In the genomic region with DNA sequence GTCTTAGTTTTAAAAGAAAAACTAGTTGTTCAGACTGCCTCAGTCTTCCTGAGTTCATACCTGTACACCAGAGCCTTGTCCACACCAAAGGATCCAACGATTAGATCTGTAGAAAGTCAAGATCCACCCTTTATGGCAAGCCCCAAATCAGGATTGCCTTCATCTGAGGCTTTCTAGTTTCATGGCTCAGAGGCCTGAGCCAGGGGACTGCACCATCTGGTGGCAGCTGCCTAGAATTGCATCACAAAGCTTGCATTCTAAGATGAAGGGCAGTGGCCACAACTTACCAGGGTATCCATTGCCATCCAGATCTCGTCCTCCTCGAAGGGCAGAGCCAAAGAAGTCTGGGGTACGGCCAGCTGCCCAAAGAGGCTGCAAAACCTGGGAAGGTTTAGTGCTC, we compare ENCODE assay signal across 8 mouse cellular contexts. TPM values are rescaled to one million over a fixed set of nuclear protein-coding genes. Genes with fewer than 3 reads are reported as not detected.
DNase-seq lines count a peak whose midpoint lies in the region; ATAC-seq and TF ChIP-seq lines count a peak whose summit lies in the region.

No protein-coding gene starts in this region.

- H3ac ChIP-seq in C2C12 (ENCODE audit: control insufficient read depth, insufficient read length, low read depth): no peak overlapping the region

- peaks cover 12% of the 10 kb centered on the region for H3K79me3 ChIP-seq in C2C12 (ENCODE audit: low read depth)

- no peak for TF ChIP-seq POLR2A in limb, embryonic 14.5 days (IDR thresholded peaks at IDR 0.05; ENCODE audit: borderline replicate concordance, extremely low read depth, insufficient read depth, insufficient read length)

- H3K9me3 ChIP-seq in heart, embryonic 10.5 days: no peaks in the 10 kb centered on the region
- H3K9me3 ChIP-seq in limb, embryonic 14.5 days (ENCODE audit: control insufficient read depth, low read length): no peaks in the 10 kb centered on the region
- H3K9me3 ChIP-seq in neural tube, embryonic 14.5 days (ENCODE audit: control insufficient read depth, low read length): no peaks in the 10 kb centered on the region

- TF ChIP-seq CTCF in C2C12 (IDR thresholded peaks at IDR 0.05; ENCODE audit: control insufficient read depth, insufficient read depth, insufficient read length): peak; percentile 82

- no peak for ATAC-seq in limb, embryonic 14.5 days (ENCODE audit: low FRiP score, low read depth)
- peak; percentile 40; the same call in 1 of the 2 replicates for ATAC-seq in neural tube, embryonic 14.5 days (ENCODE audit: low read depth)

- H3K79me2 ChIP-seq in C2C12 (ENCODE audit: control insufficient read depth, insufficient read depth): peaks cover 38% of the 10 kb centered on the region

- peaks cover 44% of the 10 kb centered on the region for H3K4me1 ChIP-seq in heart, embryonic 10.5 days
- no peaks in the 10 kb centered on the region for H3K4me1 ChIP-seq in limb, embryonic 14.5 days (ENCODE audit: control insufficient read depth, insufficient read depth, low read length)
- no peaks in the 10 kb centered on the region for H3K4me1 ChIP-seq in neural tube, embryonic 14.5 days (ENCODE audit: control insufficient read depth, insufficient read depth, low read length)

- peaks cover 97% of the 10 kb centered on the region for H3K36me3 ChIP-seq in heart, embryonic 10.5 days
- H3K36me3 ChIP-seq in C2C12 (ENCODE audit: control insufficient read depth, insufficient read depth): peaks cover 100% of the 10 kb centered on the region
- H3K36me3 ChIP-seq in limb, embryonic 14.5 days (ENCODE audit: control insufficient read depth, insufficient read depth, low read length): peaks cover 96% of the 10 kb centered on the region
- H3K36me3 ChIP-seq in neural tube, embryonic 14.5 days (ENCODE audit: control insufficient read depth, insufficient read depth, low read length): no peaks in the 10 kb centered on the region

- no peak overlapping the region for H3K4me2 ChIP-seq in limb, embryonic 14.5 days (replicated peaks; ENCODE audit: low read depth, low read length, severe bottlenecking)
- H3K4me2 ChIP-seq in neural tube, embryonic 14.5 days (ENCODE audit: low read depth, low read length): no peak overlapping the region

- H3K9ac ChIP-seq in limb, embryonic 14.5 days (ENCODE audit: low read depth, low read length, severe bottlenecking): no peak overlapping the region
- H3K9ac ChIP-seq in neural tube, embryonic 14.5 days (replicated peaks; ENCODE audit: low read depth, low read length): no peak overlapping the region

- H3K27ac ChIP-seq in heart, embryonic 10.5 days: peak overlapping the region; percentile 26; the same call in 1 of the 2 replicates
- H3K27ac ChIP-seq in limb, embryonic 14.5 days (replicated peaks; ENCODE audit: low read depth, low read length): no peak overlapping the region
- no peak overlapping the region for H3K27ac ChIP-seq in neural tube, embryonic 14.5 days (ENCODE audit: low read depth, low read length)

- 52% methylated on average over 4 of the region's 4 CpGs for WGBS in heart, embryonic 10.5 days
- WGBS in limb, embryonic 14.5 days: 44% methylated on average over 4 of the region's 4 CpGs
- 43% methylated on average over 4 of the region's 4 CpGs for WGBS in neural tube, embryonic 14.5 days

- intact Hi-C loops in gastrocnemius, postnatal 14 days (cut with DNase I; ENCODE audit: low total_unique reads): loop anchor here (5.0 kb wide), 1 partner anchor 34 kb away; no protein-coding TSS in a partner anchor

- H3K4me3 ChIP-seq in heart, embryonic 10.5 days: no peak overlapping the region
- H3K4me3 ChIP-seq in C2C12 (ENCODE audit: insufficient read depth, poor library complexity, severe bottlenecking): no peak overlapping the region
- H3K4me3 ChIP-seq in limb, embryonic 14.5 days (replicated peaks; ENCODE audit: low read length): no peak overlapping the region
- H3K4me3 ChIP-seq in neural tube, embryonic 14.5 days (ENCODE audit: low read depth, low read length): no peak overlapping the region

- H3K27me3 ChIP-seq in heart, embryonic 10.5 days (ENCODE audit: insufficient read depth, poor library complexity, severe bottlenecking): no peaks in the 10 kb centered on the region
- H3K27me3 ChIP-seq in C2C12 (ENCODE audit: control insufficient read depth, insufficient read depth, insufficient read length): no peaks in the 10 kb centered on the region
- no peaks in the 10 kb centered on the region for H3K27me3 ChIP-seq in limb, embryonic 14.5 days (ENCODE audit: control insufficient read depth, insufficient read depth, low read length)
- H3K27me3 ChIP-seq in neural tube, embryonic 14.5 days (ENCODE audit: control insufficient read depth, insufficient read depth, low read length): no peaks in the 10 kb centered on the region

- no peak for DNase-seq in heart, embryonic 10.5 days (ENCODE audit: low spot score)
- DNase-seq in heart, adult 8-10 months (ENCODE audit: low spot score): no peak
- peak; percentile 60 for DNase-seq in adrenal gland, postnatal 25 days
- peak; percentile 54 for DNase-seq in gastrocnemius, postnatal 14 days
- DNase-seq in limb, embryonic 14.5 days (ENCODE audit: low spot score): peak; percentile 76
- no peak for DNase-seq in urinary bladder, postnatal 4 days (ENCODE audit: low spot score in 2 of 2)

TF ChIP-seq in C2C12, 6 proteins besides CTCF, POLR2A, EP300 and RAD21:
- TF ChIP-seq MAX (IDR thresholded peaks at IDR 0.05): peak; percentile 32
- TF ChIP-seq USF1 (IDR thresholded peaks at IDR 0.05; ENCODE audit: low read depth): no peak
- TF ChIP-seq CEBPB (IDR thresholded peaks at IDR 0.05; ENCODE audit: low read depth): peak; percentile 79
TF ChIP-seq in C2C12: peak in this region for 2.

RNA-seq across cellular contexts. Expression of gene Zfp385a, which starts 13.0 kb away (rescaled TPM):
- 8.9 and 15.8 TPM in 2 replicates for polyA plus RNA-seq in heart, embryonic 10.5 days (2016; fragmentation: Nextera tagmentation; extraction: Ambion mirVana)
- 1 to 10 TPM; 6.7 to 9.5 (median 8.8) TPM for total RNA-seq in heart, adult 8-10 months (2022)
- polyA plus RNA-seq in C2C12 (2012; fragmentation: generic; extraction: Trizol): 21.2 TPM
- total RNA-seq in adrenal gland, postnatal 25 days (2021): 8.8 and 9.1 TPM in 2 replicates
- total RNA-seq in gastrocnemius, postnatal 14 days (2021): 10 to 100 TPM; 31.3 to 32.1 TPM
- polyA plus RNA-seq in limb, embryonic 14.5 days (2012; rRNA removed): 23.4 and 28.8 TPM in 2 replicates
- polyA plus RNA-seq in limb, embryonic 14.5 days (2014; fragmentation: Nextera tagmentation; extraction: Ambion mirVana): 16.4 and 19.1 TPM in 2 replicates
- 19.2 and 20.7 TPM in 2 replicates for polyA plus RNA-seq in neural tube, embryonic 14.5 days (2014; fragmentation: Nextera tagmentation; extraction: Ambion mirVana)

RNA-seq across cellular contexts. Expression of gene Itga5, which starts 13.7 kb away (rescaled TPM):
- 60.6 and 98.7 TPM in 2 replicates for polyA plus RNA-seq in heart, embryonic 10.5 days (2016; fragmentation: Nextera tagmentation; extraction: Ambion mirVana)
- 10 to 100 TPM; 27.8 to 40.2 (median 33.7) TPM for total RNA-seq in heart, adult 8-10 months (2022)
- 104 TPM for polyA plus RNA-seq in C2C12 (2012; fragmentation: generic; extraction: Trizol)
- total RNA-seq in adrenal gland, postnatal 25 days (2021): 35.5 and 45.9 TPM in 2 replicates
- total RNA-seq in gastrocnemius, postnatal 14 days (2021): 10 to 100 TPM; 22.5 to 25.7 TPM
- polyA plus RNA-seq in limb, embryonic 14.5 days (2012; rRNA removed): 71.2 and 91.3 TPM in 2 replicates
- polyA plus RNA-seq in limb, embryonic 14.5 days (2014; fragmentation: Nextera tagmentation; extraction: Ambion mirVana): 63.4 and 66.5 TPM in 2 replicates
- 3.8 and 7.4 TPM in 2 replicates for polyA plus RNA-seq in neural tube, embryonic 14.5 days (2014; fragmentation: Nextera tagmentation; extraction: Ambion mirVana)

RNA-seq across cellular contexts. Expression of gene Gpr84, which starts 42.4 kb away (rescaled TPM):
- polyA plus RNA-seq in heart, embryonic 10.5 days (2016; fragmentation: Nextera tagmentation; extraction: Ambion mirVana): 0.35 TPM in 1 of 2 replicates, not detected in the other
- total RNA-seq in heart, adult 8-10 months (2022): not detected
- not detected for polyA plus RNA-seq in C2C12 (2012; fragmentation: generic; extraction: Trizol)
- total RNA-seq in adrenal gland, postnatal 25 days (2021): not detected in 2 replicates
- total RNA-seq in gastrocnemius, postnatal 14 days (2021): not detected
- polyA plus RNA-seq in limb, embryonic 14.5 days (2012; rRNA removed): 0.34 and 0.53 TPM in 2 replicates
- 0.23 and 0.51 TPM in 2 replicates for polyA plus RNA-seq in limb, embryonic 14.5 days (2014; fragmentation: Nextera tagmentation; extraction: Ambion mirVana)
- 0.35 and 0.40 TPM in 2 replicates for polyA plus RNA-seq in neural tube, embryonic 14.5 days (2014; fragmentation: Nextera tagmentation; extraction: Ambion mirVana)

Comparison
In these comparisons a context has a peak if more than half of its experiments do, and no peak if none do; other contexts are left out.
1. DNase-seq: peak in adrenal gland, postnatal 25 days (single experiment), gastrocnemius, postnatal 14 days (single experiment) and limb, embryonic 14.5 days (single experiment); none in heart, embryonic 10.5 days (single experiment), heart, adult 8-10 months (single experiment) and urinary bladder, postnatal 4 days (0 of 2).